Mouse (Mus musculus) frontal cortex, postnatal 36 days (tissue): ENCODE results near the gene Plscr2.

ENCODE experiments used
- DNase-seq, 2 experiments: peaks; one replicate each; pipeline ENCODE4 v3.0.0; 2022; ENCODE audit warnings: low spot score in 2 of 2

The Plscr2 gene

GRCm38 (mm10) chr9:92275486-92276207 is at the start of gene Plscr2:
Gene Plscr2 (plus strand): TSS chr9:92275602.
- DNase-seq, result no peak

- no peak for DNase-seq
Observed at GRCm38 (mm10) chr9:92226127-92226655, 49.2 kb upstream of the Plscr2 start.

- no peak for DNase-seq
Observed at GRCm38 (mm10) chr9:92226795-92227194, 48.6 kb upstream of the Plscr2 start.

GRCm38 (mm10) chr9:92228867-92229832 is 46.3 kb upstream of the Plscr2 start:
- DNase-seq, result no peak

GRCm38 (mm10) chr9:92229833-92230205 is 45.6 kb upstream of the Plscr2 start:
- DNase-seq, result no peak

GRCm38 (mm10) chr9:92234901-92235458 is 40.4 kb upstream of the Plscr2 start:
- no peak for DNase-seq

- DNase-seq, result no peak
Observed at GRCm38 (mm10) chr9:92248773-92249446, 26.5 kb upstream of the Plscr2 start.

- DNase-seq, result no peak
Observed at GRCm38 (mm10) chr9:92249447-92249852, 26.0 kb upstream of the Plscr2 start, which contains the start of gene Plscr1. Gene Plscr1 (plus strand): TSS chr9:92249750.

GRCm38 (mm10) chr9:92249987-92250772 is 25.2 kb upstream of the Plscr2 start:
- DNase-seq, result peak; percentile 35

- no peak for DNase-seq
Observed at GRCm38 (mm10) chr9:92252718-92253117, 22.7 kb upstream of the Plscr2 start.

GRCm38 (mm10) chr9:92253585-92254321 is 21.6 kb upstream of the Plscr2 start:
- no peak for DNase-seq

GRCm38 (mm10) chr9:92260481-92261159 is 14.8 kb upstream of the Plscr2 start:
- no peak for DNase-seq

- no peak for DNase-seq
Observed at GRCm38 (mm10) chr9:92265719-92266118, 9.7 kb upstream of the Plscr2 start.

GRCm38 (mm10) chr9:92266558-92267171 is 8.7 kb upstream of the Plscr2 start:
- DNase-seq, result no peak

GRCm38 (mm10) chr9:92267732-92268131 is 7.7 kb upstream of the Plscr2 start:
- DNase-seq, result no peak

GRCm38 (mm10) chr9:92269829-92270404 is 5.5 kb upstream of the Plscr2 start:
- DNase-seq, result no peak

- no peak for DNase-seq
Observed at GRCm38 (mm10) chr9:92270927-92271326, 4.5 kb upstream of the Plscr2 start.

- DNase-seq, result no peak
Observed at GRCm38 (mm10) chr9:92272650-92273049, 2.8 kb upstream of the Plscr2 start.

GRCm38 (mm10) chr9:92273271-92273670 is 2.1 kb upstream of the Plscr2 start:
- DNase-seq, result no peak
